Mouse (Mus musculus) midbrain, embryonic 11.5 days (tissue): ENCODE measurements around the gene Praf2. TPM values are rescaled to one million over a fixed set of nuclear protein-coding genes. Genes with fewer than 3 reads are reported as not detected.
A peak's percentile ranks its signal among the peaks of the same experiment; 100 is the strongest.
"Not testable (repeated sequence)": the region's sequence is repeated elsewhere in the genome, so short reads cannot be mapped to it uniquely, and the experiment has no call there.

Experiments used
- ATAC-seq: fragments of 200-750 bp; cut with Nextera tagmentation; 2 replicates; pipeline ENCODE4 v1.8.0; 2017; ENCODE audit warnings: moderate TSS enrichment, moderate library complexity; ENCODE audit not compliant: low FRiP score
- DNase-seq: peaks from one replicate; pipeline ENCODE4 v3.0.0; 2015; ENCODE audit warnings: low spot score; ENCODE audit errors: missing footprints
- H3K27ac ChIP-seq: fragments of 300-500 bp; sonication (generic); 2 replicates; pipeline ENCODE4 v1.5.1; 2014; ENCODE audit warnings: low read depth, low read length
- H3K27me3 ChIP-seq: fragments of 300-500 bp; sonication (generic); 2 replicates; pipeline ENCODE4 v1.6.1; 2014; ENCODE audit warnings: mild to moderate bottlenecking, low read length, moderate library complexity, mixed read lengths; ENCODE audit not compliant: control insufficient read depth, insufficient read depth
- H3K36me3 ChIP-seq: fragments of 300-500 bp; sonication (generic); 2 replicates; pipeline ENCODE4 v1.6.1; 2014; ENCODE audit warnings: mild to moderate bottlenecking, low read length, moderate library complexity, mixed read lengths; ENCODE audit not compliant: control insufficient read depth, insufficient read depth
- H3K4me1 ChIP-seq: fragments of 300-500 bp; sonication (generic); 2 replicates; pipeline ENCODE4 v1.6.1; 2014; ENCODE audit warnings: low read length; ENCODE audit not compliant: control insufficient read depth, insufficient read depth
- H3K4me2 ChIP-seq: fragments of 300-500 bp; sonication (generic); 2 replicates; pipeline ENCODE4 v1.6.1; 2014; ENCODE audit warnings: mild to moderate bottlenecking, moderate library complexity
- H3K4me3 ChIP-seq: fragments of 300-500 bp; sonication (generic); 2 replicates; pipeline ENCODE4 v1.5.1; 2014; ENCODE audit warnings: low read depth, low read length
- H3K9ac ChIP-seq: fragments of 300-500 bp; sonication (generic); 2 replicates; pipeline ENCODE4 v1.6.1; 2014; ENCODE audit warnings: low read length
- H3K9me3 ChIP-seq: fragments of 300-500 bp; sonication (generic); 2 replicates; pipeline ENCODE4 v1.6.1; 2016; ENCODE audit warnings: low read length; ENCODE audit not compliant: control insufficient read depth
- WGBS: fragments of 180-500 bp; shearing (Covaris S2); extraction: QIAGEN DNeasy Blood & Tissue Kit; methylation state at CpG from one replicate; pipeline ENCODE4 v1.1.7; 2014; 5-methylcytosine and 5-hydroxymethylcytosine counted together
- polyA plus RNA-seq: library from polyadenylated mRNA; unstranded; fragments of >200 nt; fragmentation: Nextera tagmentation; extraction: Ambion mirVana; gene quantifications from 2 replicates; pipeline ENCODE4 v1.2.1, GENCODE M21; 2014

The Praf2 gene
- polyA plus RNA-seq, 1 experiment from 2014 or later, result 97.5 TPM

DNA sequence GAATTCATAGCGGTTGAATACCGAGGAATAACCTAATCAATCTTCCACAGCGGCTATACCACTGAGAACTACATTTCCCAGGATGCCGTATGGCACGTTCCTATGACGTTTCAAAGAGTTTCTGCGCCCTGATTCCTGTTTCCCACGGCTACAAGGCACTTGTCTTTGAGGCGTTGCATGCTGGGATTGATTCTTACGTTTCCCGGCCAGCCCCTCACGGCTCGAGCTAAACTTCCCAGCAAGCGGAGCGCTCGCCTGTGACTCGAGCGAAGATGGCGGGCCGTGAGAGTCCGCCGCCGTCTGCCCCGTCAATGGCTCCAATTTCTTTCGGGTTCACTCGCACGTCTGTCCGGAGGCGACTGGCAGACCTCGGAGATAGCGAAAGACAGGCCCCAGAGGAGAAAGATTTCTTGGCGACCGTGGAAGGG lies 31.3 kb upstream of the Praf2 start, which contains the start of gene Gpkow:
TSS of gene Gpkow (plus strand) at position 178 of the 428 bp plus-strand sequence.
- peak; percentile 90 for DNase-seq
- no peaks in the 10 kb centered on the region for H3K9me3 ChIP-seq
- H3K4me2 ChIP-seq, result peak within 1 kb of the TSS; percentile 45
- H3K4me1 ChIP-seq, result no peaks in the 10 kb centered on the region
- no peaks in the 10 kb centered on the region for H3K27me3 ChIP-seq
- 10% methylated on average over 33 of the region's 33 CpGs for WGBS
- H3K9ac ChIP-seq, result peak within 1 kb of the TSS; percentile 57
- no peak within 1 kb of the TSS for H3K27ac ChIP-seq
- ATAC-seq, result peak; percentile 96
- H3K36me3 ChIP-seq, result no peaks in the 10 kb centered on the region
- peak within 1 kb of the TSS; percentile 52 for H3K4me3 ChIP-seq

DNA sequence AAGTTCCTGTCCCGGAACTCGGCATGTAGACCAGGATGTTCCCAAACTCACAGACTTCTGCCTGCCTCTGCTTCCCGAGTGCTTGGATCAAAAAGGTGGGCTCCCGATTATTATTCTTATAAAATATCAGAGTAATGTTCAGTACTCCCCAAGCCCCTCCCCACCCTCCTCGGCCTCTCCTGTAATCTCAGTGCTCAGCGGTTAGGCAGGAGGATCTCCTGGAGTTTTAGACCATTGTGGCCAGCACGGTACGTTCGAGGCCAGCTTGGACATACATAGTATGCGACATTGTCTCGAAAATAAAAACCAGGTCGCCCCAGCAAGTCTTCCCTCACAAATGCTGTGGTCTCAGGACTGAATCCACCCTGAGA lies 14.5 kb upstream of the Praf2 start:
- not testable (repeated sequence) for H3K27me3 ChIP-seq, H3K4me1 ChIP-seq, H3K36me3 ChIP-seq, ATAC-seq, H3K27ac ChIP-seq, H3K9me3 ChIP-seq, DNase-seq
- WGBS, result 29% methylated on average over 5 of the region's 12 CpGs
- Histone ChIP-seq H3K4me3 (peak overlapping the region; percentile 18), H3K4me2 (peak overlapping the region; percentile 29; the same call in 1 of the 2 replicates), H3K9ac (peak overlapping the region; percentile 2; the same call in 1 of the 2 replicates)

DNA sequence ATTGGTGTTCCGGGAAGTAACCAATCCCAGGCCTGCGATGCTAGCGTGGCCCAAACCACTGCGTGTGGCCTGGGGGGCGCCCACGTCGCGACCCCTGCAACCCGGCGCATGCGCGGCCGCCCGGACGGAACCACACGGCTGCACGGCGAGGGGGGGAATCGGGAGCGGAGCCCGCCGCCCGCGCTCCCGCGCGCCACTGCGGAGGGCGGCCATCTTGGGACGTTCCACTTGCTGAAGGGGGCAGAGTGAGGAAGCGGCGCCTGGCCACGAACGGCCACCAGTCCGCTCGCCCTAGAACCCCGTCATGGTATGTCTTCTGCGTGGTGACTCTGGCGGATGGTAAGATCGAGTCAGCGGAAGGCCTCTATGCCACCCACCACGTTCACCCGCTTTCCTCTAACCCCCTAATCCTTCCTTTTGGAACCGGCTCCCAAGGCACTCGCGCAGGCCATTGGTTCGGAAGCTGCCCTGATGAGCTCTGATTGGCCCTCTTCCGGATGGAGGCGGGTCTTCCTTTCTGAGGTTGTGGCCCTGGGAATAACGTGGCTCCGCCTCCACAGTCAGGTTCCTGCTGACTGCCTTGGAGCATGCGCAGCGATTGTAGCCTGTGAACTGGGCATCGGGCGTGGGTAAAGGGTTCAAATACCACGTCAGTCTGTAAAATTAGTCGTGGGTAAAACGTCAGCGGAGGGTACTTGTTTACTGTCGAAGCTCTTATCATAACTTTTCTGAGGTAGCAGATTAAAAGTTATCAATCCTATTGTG lies 13.9 kb upstream of the Praf2 start, which contains the start of gene Wdr45:
TSS of gene Wdr45 (plus strand) at position 199 of the 765 bp plus-strand sequence.
- H3K27ac ChIP-seq, H3K36me3 ChIP-seq, H3K4me1 ChIP-seq, H3K9me3 ChIP-seq, H3K27me3 ChIP-seq: not testable (repeated sequence)
- Histone ChIP-seq H3K4me2 (peak within 1 kb of the TSS; percentile 29; the same call in 1 of the 2 replicates), H3K9ac (peak within 1 kb of the TSS; percentile 2; the same call in 1 of the 2 replicates), H3K4me3 (peak within 1 kb of the TSS; percentile 18)
- ATAC-seq, result peak; percentile 96
- DNase-seq, result peak; percentile 93
- 15% methylated on average over 23 of the region's 60 CpGs for WGBS

DNA sequence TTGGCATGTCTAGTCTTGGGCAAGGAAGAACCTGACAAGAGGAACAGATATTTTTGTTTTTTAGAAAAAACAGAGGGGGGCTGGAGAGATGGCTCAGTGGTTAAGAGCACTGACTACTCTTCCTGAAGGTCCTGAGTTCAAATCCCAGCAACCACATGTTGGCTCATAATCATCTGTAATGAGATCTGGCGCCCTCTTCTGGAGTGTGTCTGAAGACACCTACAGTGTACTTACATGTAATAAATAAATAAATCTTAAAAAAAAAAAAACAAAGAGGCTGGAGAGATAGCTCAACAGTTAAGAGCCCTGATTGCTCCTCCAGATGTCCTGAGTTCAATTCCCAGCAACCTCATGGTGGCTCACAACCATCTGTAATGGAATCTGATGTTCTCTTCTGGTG lies 12.2 kb upstream of the Praf2 start:
- not testable (repeated sequence) for H3K4me2 ChIP-seq, H3K4me1 ChIP-seq, H3K9me3 ChIP-seq, DNase-seq, ATAC-seq, H3K36me3 ChIP-seq, H3K27ac ChIP-seq, H3K9ac ChIP-seq, H3K4me3 ChIP-seq, H3K27me3 ChIP-seq
- WGBS, result 29% methylated on average over 1 of the region's 1 CpGs

DNA sequence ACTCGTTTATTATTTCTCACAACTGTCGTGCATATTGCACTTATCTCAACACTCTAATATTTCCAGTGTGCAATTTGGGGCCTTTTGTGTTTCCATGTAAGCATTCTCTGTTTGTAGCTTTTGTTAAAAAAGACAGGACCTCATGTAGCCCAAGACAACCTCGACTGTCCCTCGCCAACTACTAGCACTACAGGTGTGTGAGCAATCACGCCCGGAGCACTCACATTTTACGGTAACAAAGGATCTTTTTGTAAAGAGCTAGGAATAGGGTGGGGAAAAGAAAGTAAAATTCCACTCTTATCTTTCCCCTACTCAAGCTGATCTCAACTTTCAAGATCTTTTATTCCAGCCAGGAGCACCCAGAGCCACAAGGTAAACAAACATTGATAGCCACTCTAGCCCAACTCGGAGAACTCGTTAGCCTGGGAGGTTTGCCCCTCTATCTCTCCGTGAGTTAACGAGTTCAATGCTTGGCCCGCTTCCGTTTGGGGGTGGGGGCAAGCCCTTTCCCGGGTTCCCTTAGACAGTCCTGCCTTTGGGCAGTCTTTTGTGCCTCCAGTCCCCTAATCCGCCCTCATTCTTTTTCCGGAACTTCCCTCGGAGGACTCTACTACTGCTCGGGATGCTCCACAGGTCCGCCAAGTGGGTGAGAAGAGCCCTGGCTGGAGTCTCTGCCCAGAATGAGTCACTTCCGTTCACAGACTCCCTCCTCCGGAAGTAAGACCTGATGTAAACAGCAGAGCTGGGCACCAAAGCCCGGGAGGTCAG lies 6.5 kb upstream of the Praf2 start, which contains the start of gene Gm45208:
TSS of gene Gm45208 (plus strand) at position 732 of the 768 bp plus-strand sequence.
- no peaks in the 10 kb centered on the region for H3K9me3 ChIP-seq
- 18% methylated on average over 22 of the region's 22 CpGs for WGBS
- H3K4me2 ChIP-seq, result peak within 1 kb of the TSS; percentile 55
- H3K27me3 ChIP-seq, result no peaks in the 10 kb centered on the region
- H3K9ac ChIP-seq, result peak within 1 kb of the TSS; percentile 70
- H3K4me1 ChIP-seq, result no peaks in the 10 kb centered on the region
- H3K4me3 ChIP-seq, result peak within 1 kb of the TSS; percentile 53
- ATAC-seq, result peak; percentile 91
- peak; percentile 95 for DNase-seq
- H3K36me3 ChIP-seq, result no peaks in the 10 kb centered on the region
- H3K27ac ChIP-seq, result peak within 1 kb of the TSS; percentile 89

DNA sequence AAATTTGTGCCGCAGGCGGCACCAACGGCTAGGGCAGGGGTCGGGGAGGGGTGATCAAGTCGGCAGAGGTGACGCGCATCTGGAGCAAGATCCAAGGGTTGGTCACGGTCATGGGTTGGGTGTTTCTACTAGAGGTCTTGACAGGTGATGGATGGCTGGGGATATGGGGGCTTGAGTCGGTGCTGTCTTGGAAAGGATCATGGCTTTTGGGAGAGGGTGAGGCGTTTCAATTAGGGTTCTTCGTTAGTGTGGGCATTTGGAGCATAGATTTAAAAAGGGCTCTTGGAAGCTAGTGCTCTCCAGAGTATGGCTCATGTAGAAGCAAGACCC lies 6.0 kb upstream of the Praf2 start:
- DNase-seq (no peak), ATAC-seq (peak; percentile 67; the same call in 1 of the 2 replicates)
- Histone ChIP-seq H3K36me3 (no peaks in the 10 kb centered on the region), H3K4me2 (peak overlapping the region; percentile 55), H3K27me3 (no peaks in the 10 kb centered on the region), H3K4me1 (no peaks in the 10 kb centered on the region), H3K27ac (peak overlapping the region; percentile 89; the same call in 1 of the 2 replicates), H3K9ac (peak overlapping the region; percentile 70), H3K4me3 (peak overlapping the region; percentile 53), H3K9me3 (no peaks in the 10 kb centered on the region)
- 22% methylated on average over 11 of the region's 11 CpGs for WGBS

DNA sequence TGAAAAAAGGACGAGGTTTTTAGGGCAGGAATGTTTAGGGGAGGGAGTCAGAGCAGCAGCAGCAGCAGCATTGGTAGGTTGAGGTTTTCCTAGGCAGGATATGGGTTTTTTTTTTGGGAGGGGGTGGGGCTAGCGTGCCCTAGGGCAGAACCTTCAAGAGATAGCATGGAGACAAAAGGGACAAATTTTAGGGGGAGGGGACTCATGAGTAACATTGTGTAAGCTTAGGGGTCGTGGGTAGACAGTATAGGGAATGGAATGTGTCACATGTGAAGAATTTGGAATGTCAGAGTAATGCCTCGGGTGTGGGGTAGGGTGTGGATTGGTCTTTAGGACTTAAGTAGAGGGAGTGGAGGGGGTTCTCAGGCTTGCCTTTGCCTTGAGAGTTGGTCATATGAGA lies 5.5 kb upstream of the Praf2 start:
- Histone ChIP-seq H3K4me3 (peak overlapping the region; percentile 53), H3K4me1 (0 out of 2 replicates have a peak, but pooled peaks cover 1% of the 10 kb centered on the region), H3K9ac (peak overlapping the region; percentile 70), H3K4me2 (peak overlapping the region; percentile 55), H3K27me3 (no peaks in the 10 kb centered on the region), H3K36me3 (no peaks in the 10 kb centered on the region), H3K9me3 (no peaks in the 10 kb centered on the region), H3K27ac (no peak overlapping the region)
- ATAC-seq, result no peak
- DNase-seq, result no peak
- 25% methylated on average over 4 of the region's 4 CpGs for WGBS

DNA sequence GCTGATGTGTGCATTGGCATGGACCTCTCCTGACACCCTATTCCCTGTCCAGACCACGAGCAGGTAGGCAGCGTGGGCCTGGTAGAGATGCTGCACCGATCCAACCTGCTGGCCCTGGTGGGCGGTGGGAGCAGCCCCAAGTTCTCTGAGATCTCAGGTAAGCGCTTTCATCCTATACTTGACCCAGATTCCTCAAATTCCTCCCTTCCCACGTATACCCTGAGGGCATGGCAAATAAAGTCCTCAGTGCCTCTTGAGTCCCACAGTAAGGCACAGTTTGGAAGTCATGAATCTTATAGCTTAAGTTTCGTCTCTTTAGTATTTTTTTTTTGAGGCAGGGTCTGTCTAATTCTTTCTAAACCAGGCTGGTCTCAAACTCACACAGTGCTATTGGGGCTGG lies 4.1 kb upstream of the Praf2 start:
- ATAC-seq, result no peak
- 85% methylated on average over 7 of the region's 7 CpGs for WGBS
- H3K9me3 ChIP-seq, result no peaks in the 10 kb centered on the region
- no peak overlapping the region for H3K27ac ChIP-seq
- H3K4me3 ChIP-seq, result no peak overlapping the region
- DNase-seq, result no peak
- H3K36me3 ChIP-seq, result no peaks in the 10 kb centered on the region
- H3K4me2 ChIP-seq, result no peak overlapping the region
- no peaks in the 10 kb centered on the region for H3K27me3 ChIP-seq
- H3K9ac ChIP-seq, result no peak overlapping the region
- 0 out of 2 replicates have a peak, but pooled peaks cover 4% of the 10 kb centered on the region for H3K4me1 ChIP-seq

DNA sequence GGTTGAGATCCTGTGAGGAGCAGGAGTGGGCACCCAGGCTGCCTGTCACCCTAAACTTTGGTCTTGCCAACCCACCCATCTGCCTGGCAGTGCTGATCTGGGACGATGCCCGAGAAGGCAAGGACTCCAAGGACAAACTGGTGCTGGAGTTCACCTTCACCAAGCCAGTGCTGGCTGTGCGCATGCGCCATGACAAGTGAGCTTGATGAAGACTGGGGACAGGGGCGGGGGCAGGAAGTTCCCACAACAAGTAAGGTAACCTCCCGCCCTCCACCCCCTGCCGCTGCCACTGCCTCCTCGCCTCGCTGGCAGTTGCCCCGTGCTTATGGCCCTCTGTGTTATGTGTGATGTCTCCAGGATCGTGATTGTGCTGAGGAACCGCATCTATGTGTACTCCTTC lies 2.4 kb upstream of the Praf2 start:
- Histone ChIP-seq H3K27me3 (no peaks in the 10 kb centered on the region), H3K4me3 (no peak overlapping the region), H3K36me3 (no peaks in the 10 kb centered on the region), H3K9ac (no peak overlapping the region), H3K4me1 (0 out of 2 replicates have a peak, but pooled peaks cover 4% of the 10 kb centered on the region), H3K4me2 (no peak overlapping the region), H3K9me3 (no peaks in the 10 kb centered on the region), H3K27ac (no peak overlapping the region)
- 86% methylated on average over 12 of the region's 12 CpGs for WGBS
- DNase-seq (no peak), ATAC-seq (no peak)
